Mouse (Mus musculus): Measurements from ENCODE around the gene Abl2.

The Abl2 gene

DNA sequence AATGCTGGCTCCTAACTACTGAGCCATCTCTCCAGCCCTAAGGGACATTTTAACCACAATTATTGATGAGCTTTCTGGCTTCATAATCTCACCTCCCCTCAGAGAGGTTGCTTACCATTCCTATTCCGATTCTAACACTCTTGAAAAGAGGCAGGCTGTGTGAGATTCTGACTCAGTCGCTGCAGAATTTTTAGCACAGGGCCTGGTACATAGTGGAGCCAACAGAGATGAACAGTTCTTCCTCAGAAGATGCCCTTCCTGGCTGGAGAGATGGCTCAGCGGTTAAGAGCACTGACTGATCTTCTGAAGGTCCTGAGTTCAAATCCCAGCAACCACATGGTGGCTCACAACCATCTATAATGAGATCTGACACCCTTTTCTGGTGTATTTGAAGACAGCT lies 113.3 kb downstream of the Abl2 start:
- DNase-seq (ENCODE audit: low read depth, low spot score) = no peak

DNA sequence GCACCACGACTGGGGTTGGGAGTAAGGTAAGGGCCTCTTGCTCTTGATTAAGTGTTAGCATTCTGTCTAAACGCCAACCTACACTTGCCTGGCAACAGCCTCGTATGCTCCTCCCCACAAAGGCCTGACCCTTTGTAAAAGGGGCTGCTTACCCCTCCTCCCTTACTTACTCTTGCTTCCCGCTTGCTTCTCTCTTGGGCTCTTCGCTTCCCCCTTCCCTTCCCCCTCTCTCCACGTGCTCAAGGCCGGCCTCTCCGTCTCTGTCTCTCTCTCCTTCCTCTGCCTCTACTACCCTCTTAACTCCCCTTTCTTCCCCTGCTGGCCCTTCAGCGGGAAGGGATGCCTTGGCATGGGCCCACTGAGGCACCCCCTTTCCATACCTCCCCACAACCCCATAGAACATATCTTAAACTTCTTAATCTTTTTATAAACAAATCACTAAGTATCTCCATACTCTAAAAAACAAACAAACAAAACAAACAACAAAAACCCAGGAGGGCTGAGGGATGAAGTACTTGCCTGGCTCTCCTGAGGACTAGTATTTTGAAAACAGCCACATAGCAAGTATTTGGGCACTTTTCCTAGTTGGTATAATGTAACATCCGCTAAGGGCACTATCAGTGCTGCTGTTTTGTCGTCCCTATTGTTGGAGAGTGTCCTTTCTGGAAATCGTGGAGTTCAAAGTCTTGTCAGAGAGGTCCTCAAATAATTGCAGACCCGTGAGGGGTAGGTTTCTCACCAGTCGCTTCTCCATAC lies 114.3 kb downstream of the Abl2 start:
- no peak for DNase-seq (ENCODE audit: low read depth, low spot score)

DNA sequence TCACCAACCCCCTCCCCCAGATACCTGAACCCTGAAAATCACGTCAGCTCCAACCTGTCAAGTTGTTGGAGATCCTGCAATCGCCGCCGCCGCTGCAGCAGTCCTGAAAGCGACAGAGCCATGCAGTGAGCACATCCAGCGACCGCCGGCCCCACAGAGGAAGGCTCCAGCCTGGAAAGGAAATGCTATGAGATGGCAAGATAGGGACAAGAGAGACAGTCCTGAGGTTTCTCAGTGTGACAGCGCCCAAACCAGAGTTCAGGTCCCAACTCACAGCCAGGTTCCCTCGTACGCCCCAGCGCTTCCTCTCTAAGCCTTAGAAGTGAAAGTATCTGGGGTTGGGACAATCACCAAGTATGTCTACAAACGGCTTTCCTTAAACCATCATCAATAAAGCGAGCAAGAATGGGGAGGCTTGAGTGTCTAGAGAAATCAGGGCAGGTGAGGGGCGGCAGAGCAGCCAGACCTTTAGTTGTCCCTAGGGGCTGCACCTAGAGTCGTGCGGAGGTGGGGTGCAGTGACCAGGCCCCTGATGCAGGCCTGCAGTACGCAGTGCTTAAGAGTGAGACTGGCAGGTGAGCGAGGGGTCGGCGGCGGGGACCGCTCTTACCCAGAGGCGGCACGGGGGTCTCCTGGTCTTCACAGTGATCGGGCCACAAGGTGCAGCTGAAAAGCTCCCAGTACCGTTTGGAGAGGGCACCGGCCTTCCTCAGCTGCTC lies 115.0 kb downstream of the Abl2 start:
- no peak for DNase-seq (ENCODE audit: low read depth, low spot score)

DNA sequence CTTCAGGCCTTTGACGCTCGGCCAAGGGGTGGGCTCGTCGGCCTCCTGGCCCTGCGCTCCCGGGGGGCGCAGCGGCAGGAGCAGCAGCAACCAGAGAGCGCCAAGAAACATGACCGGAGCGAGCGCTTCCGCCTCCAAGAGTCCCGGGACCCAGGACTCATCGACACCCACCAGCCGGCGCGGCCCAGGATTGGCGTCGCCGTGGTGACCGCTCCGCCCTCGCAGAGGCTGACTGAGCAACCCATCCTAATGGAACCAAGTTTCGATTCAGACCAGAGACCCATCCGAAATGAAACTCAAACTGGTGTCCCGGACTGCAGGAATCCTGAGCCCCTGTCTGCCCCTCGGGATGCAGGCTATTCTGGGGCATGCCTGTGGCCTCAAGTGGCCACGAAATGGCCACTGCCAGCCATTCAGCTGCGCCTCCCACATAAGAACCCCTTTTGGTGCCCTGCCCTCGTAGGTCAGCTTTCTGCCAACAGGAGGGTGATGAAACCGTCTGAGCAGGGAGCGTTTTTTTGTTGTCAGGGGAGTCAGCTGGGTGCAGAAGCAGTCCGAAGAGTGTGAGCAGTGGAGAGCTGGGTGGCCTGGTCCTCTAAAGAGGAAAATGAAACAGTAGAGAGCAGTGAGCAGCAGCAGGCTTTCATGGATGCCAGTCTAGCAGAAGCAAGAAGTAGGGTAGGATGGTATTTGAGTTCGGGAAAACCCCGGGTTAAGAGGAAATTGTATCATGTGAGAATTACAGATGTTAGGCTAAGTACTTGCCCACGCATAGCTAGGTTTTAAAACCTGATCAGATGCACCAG lies 115.8 kb downstream of the Abl2 start, which contains the start of gene Tor3a:
Gene Tor3a, minus strand, starts transcription at position 162 of the 806 bp plus-strand sequence.
- peak; percentile 68 for DNase-seq (ENCODE audit: low read depth, low spot score)

DNA sequence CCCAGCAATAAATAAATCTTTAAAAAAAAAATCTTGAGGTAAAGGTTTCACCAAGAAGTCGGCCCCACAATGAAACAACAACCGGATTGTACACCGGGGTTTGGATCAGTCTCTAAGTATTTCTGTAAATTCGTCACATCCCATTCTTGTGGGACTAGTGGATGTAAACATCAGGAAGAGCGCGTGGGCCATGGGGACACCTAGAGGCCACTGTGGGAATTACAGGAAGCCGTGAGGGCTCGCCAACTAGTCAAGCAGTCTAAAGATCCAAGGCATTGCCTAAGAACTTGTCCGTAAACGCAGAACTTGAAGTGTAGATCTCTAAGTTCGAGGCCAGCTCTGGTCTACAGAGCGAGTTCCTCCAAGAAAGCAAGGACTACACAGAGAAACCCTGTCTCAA lies 117.6 kb downstream of the Abl2 start:
- peak; percentile 80 for DNase-seq (ENCODE audit: low read depth, low spot score)

DNA sequence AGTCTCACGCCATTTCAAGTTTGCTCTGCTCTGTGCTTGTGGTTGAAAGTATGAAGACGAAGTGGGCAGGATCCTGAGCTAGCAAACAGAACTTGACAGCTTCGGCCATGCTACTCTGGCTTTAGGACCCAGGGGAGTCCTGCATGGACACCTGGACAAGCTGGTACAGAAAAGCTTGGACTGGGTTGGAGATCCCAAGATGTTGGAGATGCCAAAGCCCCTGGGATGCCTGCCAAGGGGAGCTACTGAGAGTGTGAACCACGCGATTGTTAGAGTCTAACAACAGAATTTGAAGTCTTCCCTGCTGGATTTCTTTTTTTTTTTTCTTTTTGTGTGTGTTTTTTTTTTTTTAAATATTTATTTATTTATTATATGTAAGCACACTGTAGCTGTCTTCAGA lies 118.0 kb downstream of the Abl2 start:
- DNase-seq (ENCODE audit: low read depth, low spot score) = no peak

DNA sequence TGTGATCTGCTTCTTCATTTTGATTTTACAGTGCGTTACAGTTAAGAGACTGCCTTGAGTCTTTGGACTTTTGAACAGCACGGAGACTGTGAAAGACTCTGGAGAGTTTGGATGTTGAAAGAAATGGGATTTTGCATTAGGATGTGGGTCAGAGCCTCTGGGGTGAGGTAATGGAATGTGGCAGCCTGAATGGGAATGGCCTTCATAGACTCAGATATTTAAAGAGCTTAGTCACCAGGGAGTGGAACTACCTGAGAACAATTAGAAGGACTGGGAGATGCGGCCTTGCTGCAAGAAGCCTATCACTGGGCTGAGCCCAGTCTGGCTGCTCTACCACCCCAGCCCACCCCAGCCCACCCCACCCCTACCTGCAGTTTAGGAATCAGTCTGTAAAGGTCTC lies 118.6 kb downstream of the Abl2 start:
- no peak for DNase-seq (ENCODE audit: low read depth, low spot score)

DNA sequence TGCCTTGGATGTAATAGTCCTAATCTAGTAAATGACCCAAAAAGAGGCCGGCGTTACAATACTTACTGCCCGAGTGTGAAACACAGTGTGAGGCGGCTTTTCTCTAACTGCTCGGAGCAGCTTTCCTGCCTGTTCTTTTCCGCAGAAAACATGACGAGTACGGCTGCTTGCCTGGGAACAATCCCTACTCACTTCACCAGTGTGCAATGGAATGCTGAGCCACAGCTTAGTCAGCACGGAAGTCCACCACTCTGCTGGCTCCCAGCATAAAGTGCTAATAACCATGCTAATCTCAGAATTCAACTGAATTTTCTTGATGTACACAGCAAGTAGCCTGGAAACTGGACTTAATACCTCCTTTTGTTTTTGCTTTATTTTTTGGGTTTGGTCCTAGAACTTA lies 121.0 kb downstream of the Abl2 start:
- no peak for DNase-seq (ENCODE audit: low read depth, low spot score)

DNA sequence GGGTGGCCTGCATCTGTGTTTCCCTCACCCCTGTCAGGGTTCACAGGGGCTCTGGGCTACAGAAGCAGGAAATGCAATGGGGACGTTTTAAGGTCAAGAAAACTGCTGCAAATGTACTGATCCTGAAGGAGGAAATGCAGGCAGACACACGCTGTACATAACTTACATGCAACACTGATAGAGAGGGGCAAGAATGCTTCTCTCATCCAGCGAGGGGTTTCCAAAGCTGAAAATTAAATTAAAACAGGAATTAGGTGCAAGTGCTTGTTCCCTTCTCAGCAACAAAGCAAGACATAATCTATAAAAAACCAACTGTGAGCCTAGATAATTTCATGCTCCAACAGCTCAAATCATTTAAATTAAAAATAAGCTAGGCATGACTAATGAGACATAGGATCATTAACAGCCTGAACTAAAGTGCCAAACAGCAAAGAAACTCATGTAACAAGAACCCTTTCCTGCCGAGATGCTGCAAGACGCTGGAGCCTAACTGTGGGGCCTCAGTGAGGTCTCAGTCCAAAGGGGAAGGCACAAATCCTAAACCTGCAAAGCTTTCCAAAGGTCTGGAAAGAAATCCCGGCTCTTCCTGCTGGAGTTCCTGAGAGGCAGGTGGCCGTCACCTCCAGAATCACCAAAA lies 127.6 kb downstream of the Abl2 start:
- DNase-seq (ENCODE audit: low read depth, low spot score) = no peak

Data from mesoderm, embryonic 11.5 days (tissue).